Mouse (Mus musculus) kidney, embryonic 16.5 days (tissue): Measurements from ENCODE around the gene Vmn1r197. TPM values are rescaled to one million over a fixed set of nuclear protein-coding genes. Genes with fewer than 3 reads are reported as not detected.
"Not testable (repeated sequence)": the region's sequence is repeated elsewhere in the genome, so short reads cannot be mapped to it uniquely, and the experiment has no call there.

Experiments
- ATAC-seq: fragments of 200-750 bp; cut with Nextera tagmentation; 2 replicates; pipeline ENCODE4 v1.8.0; 2017; ENCODE audit warnings: moderate TSS enrichment; ENCODE audit not compliant: low FRiP score, low TSS enrichment
- H3K27ac ChIP-seq: fragments of 300-500 bp; sonication (generic); 2 replicates; pipeline ENCODE4 v1.5.1; 2014; ENCODE audit warnings: low read length
- H3K27me3 ChIP-seq: fragments of 300-500 bp; sonication (generic); 2 replicates; pipeline ENCODE4 v1.6.1; 2014; ENCODE audit warnings: low read length, control low read depth, mixed read lengths; ENCODE audit not compliant: insufficient read depth
- H3K36me3 ChIP-seq: fragments of 300-500 bp; sonication (generic); 2 replicates; pipeline ENCODE4 v1.6.1; 2014; ENCODE audit warnings: low read length, control low read depth, mixed read lengths; ENCODE audit not compliant: insufficient read depth
- H3K4me1 ChIP-seq: fragments of 300-500 bp; sonication (generic); 2 replicates; pipeline ENCODE4 v1.6.1; 2014; ENCODE audit warnings: low read length, control low read depth, mixed read lengths; ENCODE audit not compliant: insufficient read depth
- H3K4me2 ChIP-seq: fragments of 300-500 bp; sonication (generic); replicated peaks from 2 replicates; pipeline ENCODE4 v1.6.1; 2014; ENCODE audit warnings: low read depth, low read length
- H3K4me3 ChIP-seq: fragments of 300-500 bp; sonication (generic); 2 replicates; pipeline ENCODE4 v1.5.1; 2014; ENCODE audit warnings: mild to moderate bottlenecking, low read length
- H3K9ac ChIP-seq: fragments of 300-500 bp; sonication (generic); replicated peaks from 2 replicates; pipeline ENCODE4 v1.6.1; 2014; ENCODE audit warnings: low read length
- H3K9me3 ChIP-seq: fragments of 300-500 bp; sonication (generic); 2 replicates; pipeline ENCODE4 v1.6.1; 2016; ENCODE audit warnings: low read length, control low read depth
- WGBS: fragments of 180-500 bp; shearing (Covaris S2); extraction: QIAGEN DNeasy Blood & Tissue Kit; methylation state at CpG from one replicate; pipeline ENCODE4 v1.1.7; 2014; 5-methylcytosine and 5-hydroxymethylcytosine counted together
- polyA plus RNA-seq: library from polyadenylated mRNA; unstranded; fragments of >200 nt; fragmentation: Nextera tagmentation; extraction: Ambion mirVana; gene quantifications from 2 replicates; pipeline ENCODE4 v1.2.1, GENCODE M21; 2015

Gene Vmn1r197
- polyA plus RNA-seq, 1 experiment from 2014 or later, result not detected

- Histone ChIP-seq H3K4me1 (no peaks in the 10 kb centered on the region), H3K9me3 (no peaks in the 10 kb centered on the region), H3K4me3 (no peak overlapping the region), H3K4me2 (no peak overlapping the region), H3K27ac (no peak overlapping the region), H3K36me3 (no peaks in the 10 kb centered on the region), H3K9ac (no peak overlapping the region), H3K27me3 (no peaks in the 10 kb centered on the region)
- 81% methylated on average over 1 of the region's 1 CpGs for WGBS
- ATAC-seq, result no peak
These were observed 26.4 kb downstream of the Vmn1r197 start for GRCm38 (mm10) chr13:22350813-22351212.

- H3K4me3 ChIP-seq, result no peak within 1 kb of the TSS
- no peaks in the 10 kb centered on the region for H3K36me3 ChIP-seq
- ATAC-seq, result no peak
- no peaks in the 10 kb centered on the region for H3K9me3 ChIP-seq
- H3K27me3 ChIP-seq, result no peaks in the 10 kb centered on the region
- no peak within 1 kb of the TSS for H3K27ac ChIP-seq
- WGBS, result 72% methylated on average over 2 of the region's 2 CpGs
- no peak within 1 kb of the TSS for H3K9ac ChIP-seq
- no peak within 1 kb of the TSS for H3K4me2 ChIP-seq
- H3K4me1 ChIP-seq, result no peaks in the 10 kb centered on the region
These were observed 55.1 kb downstream of the Vmn1r197 start, which contains the start of gene Vmn1r199 for GRCm38 (mm10) chr13:22379518-22379917. Vmn1r199 (plus strand) TSS chr13:22379818.

GRCm38 (mm10) chr13:22381128-22381527 lies 56.7 kb downstream of the Vmn1r197 start:
- not testable (repeated sequence) for H3K27me3 ChIP-seq, ATAC-seq, H3K9ac ChIP-seq, H3K9me3 ChIP-seq, H3K36me3 ChIP-seq, H3K4me3 ChIP-seq, H3K4me1 ChIP-seq, H3K27ac ChIP-seq, H3K4me2 ChIP-seq
- WGBS, result 65% methylated on average over 3 of the region's 3 CpGs

Other genes with a start within 250 kb of the Vmn1r197 start
- gene Vmn1r188, start 240.1 kb upstream of the Vmn1r197 start, polyA plus RNA-seq, result not detected in 2 replicates
- gene Vmn1r189, start 218.8 kb upstream of the Vmn1r197 start, polyA plus RNA-seq, result not detected in 2 replicates
- gene Vmn1r191, start 140.6 kb upstream of the Vmn1r197 start, polyA plus RNA-seq, result not detected in 2 replicates
- gene Vmn1r192, start 133.4 kb upstream of the Vmn1r197 start, polyA plus RNA-seq, result not detected in 2 replicates
- not detected in 2 replicates for gene Vmn1r193, start 101.4 kb upstream of the Vmn1r197 start, polyA plus RNA-seq
- not detected in 2 replicates for gene Vmn1r194, start 80.4 kb upstream of the Vmn1r197 start, polyA plus RNA-seq
- gene Vmn1r195, start 54.1 kb upstream of the Vmn1r197 start, polyA plus RNA-seq, result not detected in 2 replicates
- not detected in 2 replicates for gene Vmn1r196, start 34.7 kb upstream of the Vmn1r197 start, polyA plus RNA-seq
- not detected in 2 replicates for gene Vmn1r198, start 25.8 kb downstream of the Vmn1r197 start, polyA plus RNA-seq
- not detected in 2 replicates for gene Vmn1r199, start 55.2 kb downstream of the Vmn1r197 start, polyA plus RNA-seq
- gene Vmn1r200, start 65.8 kb downstream of the Vmn1r197 start, polyA plus RNA-seq, result not detected in 2 replicates
- gene Vmn1r201, start 147.3 kb downstream of the Vmn1r197 start, polyA plus RNA-seq, result not detected in 2 replicates
- gene Vmn1r202, start 180.8 kb downstream of the Vmn1r197 start, polyA plus RNA-seq, result not detected in 2 replicates
- gene Vmn1r203, start 193.5 kb downstream of the Vmn1r197 start, polyA plus RNA-seq, result not detected in 2 replicates
- gene Vmn1r204, start 228.6 kb downstream of the Vmn1r197 start, polyA plus RNA-seq, result not detected in 2 replicates